Mouse (Mus musculus): ENCODE measurements around the gene Olfr1303.

Olfr1303 gene

GRCm38 (mm10) chr2:111820240-111820639, at the start of gene Olfr1303:
Gene Olfr1303 (minus strand): TSS chr2:111820340.
- DNase-seq (ENCODE audit: low read depth): no peak

- no peak for DNase-seq (ENCODE audit: low read depth)
Measured at GRCm38 (mm10) chr2:111812936-111813335, 7.2 kb downstream of the Olfr1303 start.

- no peak for DNase-seq (ENCODE audit: low read depth)
Measured at GRCm38 (mm10) chr2:111777129-111777528, 43.0 kb downstream of the Olfr1303 start, which contains the start of gene Olfr1302. Gene Olfr1302 (plus strand): TSS chr2:111777429.

Measured in c-Kit-positive CD71-negative TER-119-negative erythroid progenitor cells, embryonic 14.5 days (primary cell).